Mouse (Mus musculus): ENCODE results near the gene Btbd3.
"Not testable (repeated sequence)": the region's sequence is repeated elsewhere in the genome, so short reads cannot be mapped to it uniquely, and the experiment has no call there.

Gene Btbd3

DNA sequence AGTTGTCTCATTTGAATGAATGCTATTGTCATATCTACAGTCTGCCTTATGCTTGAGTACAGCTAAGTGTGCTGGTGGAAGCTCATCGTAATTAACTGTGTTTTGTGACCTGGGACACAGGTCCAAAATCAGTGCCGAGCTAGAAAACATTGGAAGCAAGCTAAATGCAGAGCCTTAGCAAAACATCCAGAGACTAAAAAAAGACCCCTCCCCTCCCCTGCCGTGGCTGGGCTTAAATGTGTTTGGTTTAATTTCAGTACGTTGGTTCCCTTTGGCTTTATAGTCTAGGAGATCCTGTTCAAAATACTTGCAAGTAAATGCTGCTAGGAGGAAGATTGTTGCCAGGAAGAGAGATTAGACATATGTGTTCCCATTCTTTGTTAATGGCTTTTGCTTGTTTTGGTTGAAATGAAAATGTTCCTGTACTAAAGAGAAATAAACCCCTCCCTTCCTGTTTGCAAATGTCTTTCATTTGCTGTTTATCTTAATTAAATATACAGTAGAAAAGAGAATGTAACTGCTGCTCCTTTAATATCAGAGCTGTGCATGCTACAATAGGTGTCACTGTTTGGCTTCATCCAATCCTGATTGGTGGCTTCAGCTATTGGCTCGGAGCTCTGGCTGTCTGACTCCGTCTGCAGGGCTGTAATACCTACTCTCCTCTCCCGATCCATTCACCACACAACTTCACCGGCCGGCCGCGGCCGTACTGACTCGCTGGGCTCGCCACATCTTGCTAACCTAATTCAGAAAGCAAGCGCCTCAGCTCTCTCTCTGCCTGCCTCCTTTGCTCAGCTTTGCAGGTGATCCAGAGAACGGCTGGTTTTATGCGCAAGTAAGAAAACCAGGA lies 21.7 kb downstream of the Btbd3 start:
- in situ Hi-C loops (cut with MboI; ENCODE audit: low pct_unique_long_range_greater_than_20kb in 1 of 2, low sequenced_read_pairs in 2 of 2, unreplicated experiment in 1 of 2), result no loop called here

DNA sequence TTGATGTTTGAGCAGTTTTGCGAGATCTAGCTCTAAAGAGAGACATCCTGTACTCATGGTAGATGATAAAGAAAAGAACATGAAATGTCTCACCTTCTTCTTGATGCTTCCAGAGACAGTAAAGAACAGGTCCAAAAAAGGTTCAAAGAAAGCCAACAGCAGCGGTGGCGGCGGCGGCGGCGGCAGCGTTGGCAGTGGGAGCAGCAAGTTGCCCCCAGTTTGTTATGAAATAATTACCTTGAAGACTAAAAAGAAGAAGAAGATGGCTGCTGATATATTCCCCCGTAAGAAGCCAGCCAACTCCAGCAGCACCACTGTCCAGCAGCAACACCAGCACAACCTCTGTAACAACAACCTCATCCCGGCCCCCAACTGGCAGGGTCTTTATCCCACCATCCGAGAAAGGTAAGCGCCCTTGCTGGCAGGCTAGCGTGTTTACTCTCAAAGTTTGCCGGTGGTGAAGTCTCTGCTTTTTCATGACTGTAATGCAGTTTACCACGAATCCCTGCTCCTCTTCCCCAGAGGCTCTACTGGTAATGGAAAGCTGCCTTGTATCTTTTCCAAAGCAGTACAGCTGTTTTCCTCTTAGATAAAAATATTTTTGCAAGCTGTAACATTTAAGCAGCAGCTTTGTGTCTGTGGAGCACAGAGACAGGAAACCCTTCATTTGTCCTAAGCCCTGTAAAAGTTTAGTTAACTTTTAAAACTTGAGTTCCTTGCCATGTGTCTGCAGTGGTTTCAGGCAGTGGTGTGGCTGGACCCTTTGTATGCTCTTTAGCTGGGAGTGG lies 22.7 kb downstream of the Btbd3 start:
- in situ Hi-C loops (cut with MboI; ENCODE audit: low pct_unique_long_range_greater_than_20kb in 1 of 2, low sequenced_read_pairs in 2 of 2, unreplicated experiment in 1 of 2), result no loop called here

DNA sequence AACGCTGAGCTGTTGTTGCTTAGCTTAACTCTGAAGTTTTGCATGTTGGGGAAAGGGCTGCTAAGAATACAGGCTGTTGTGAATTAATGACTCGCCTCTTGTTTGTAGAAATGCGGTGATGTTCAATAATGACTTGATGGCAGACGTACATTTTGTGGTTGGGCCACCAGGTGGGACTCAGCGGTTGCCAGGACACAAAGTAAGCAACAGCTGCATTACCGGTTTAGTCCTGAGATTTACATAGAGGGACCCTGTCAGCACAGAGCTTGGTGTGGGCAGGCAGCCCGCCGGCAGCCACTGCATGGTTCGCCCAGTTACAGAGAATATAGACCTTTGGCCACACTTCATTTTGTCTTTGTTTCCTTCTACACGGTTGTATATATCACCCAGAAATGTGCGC lies 23.3 kb downstream of the Btbd3 start:
- in situ Hi-C loops (cut with MboI; ENCODE audit: low pct_unique_long_range_greater_than_20kb in 1 of 2, low sequenced_read_pairs in 2 of 2, unreplicated experiment in 1 of 2), result no loop called here

DNA sequence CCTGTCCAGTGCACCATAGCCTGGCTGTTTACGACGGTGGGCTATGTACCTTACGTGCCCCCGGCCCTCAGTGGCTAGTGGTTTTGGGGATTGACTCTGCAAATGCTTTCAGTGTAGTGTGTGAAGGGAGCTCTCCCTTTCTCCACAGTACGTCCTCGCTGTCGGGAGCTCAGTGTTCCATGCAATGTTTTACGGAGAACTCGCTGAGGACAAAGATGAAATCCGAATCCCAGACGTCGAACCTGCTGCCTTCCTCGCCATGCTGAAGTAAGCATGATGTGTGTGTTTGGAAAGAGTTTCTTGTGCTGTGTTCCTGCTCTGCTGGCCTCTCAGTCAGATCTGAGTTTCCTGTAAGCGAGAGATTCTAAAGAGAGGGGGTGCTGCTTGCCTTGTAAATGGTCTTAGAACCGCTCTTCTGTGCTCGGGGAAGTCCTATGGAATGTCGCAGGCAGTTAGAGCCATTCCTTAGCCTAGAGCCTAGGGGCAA lies 23.9 kb downstream of the Btbd3 start:
- in situ Hi-C loops (cut with MboI; ENCODE audit: low pct_unique_long_range_greater_than_20kb in 1 of 2, low sequenced_read_pairs in 2 of 2, unreplicated experiment in 1 of 2), result no loop called here

DNA sequence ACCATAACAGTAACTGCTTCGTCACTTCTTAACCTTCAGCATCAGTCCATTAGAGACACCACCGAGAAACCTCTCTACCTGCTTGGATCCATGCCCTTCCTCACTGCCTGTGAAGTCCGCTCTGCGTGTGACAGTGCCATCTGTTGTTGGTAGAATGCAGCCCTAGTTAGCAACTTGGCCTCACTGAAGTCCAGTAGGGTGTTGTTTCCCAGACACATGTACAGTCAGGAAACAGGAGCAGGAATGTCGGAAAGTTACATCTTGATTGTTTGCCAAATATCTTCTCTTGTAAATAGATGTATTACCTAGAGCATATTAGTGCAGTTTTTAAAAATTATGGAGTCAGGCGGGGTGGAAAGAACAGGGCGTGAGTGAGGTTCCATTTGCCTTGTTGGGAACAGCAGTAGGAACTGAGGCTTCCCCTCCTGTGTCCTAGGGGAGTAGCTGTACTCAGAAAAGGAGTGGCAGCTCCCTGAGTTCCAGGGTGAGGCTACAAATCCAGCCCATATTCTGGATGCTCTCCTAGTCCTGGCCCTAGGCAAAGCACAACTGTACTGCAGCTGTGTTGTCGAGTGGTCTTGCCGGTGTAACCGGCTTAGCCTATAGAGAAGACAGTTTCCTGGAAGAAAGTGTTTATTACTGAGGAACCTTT lies 25.3 kb downstream of the Btbd3 start:
- in situ Hi-C loops (cut with MboI; ENCODE audit: low pct_unique_long_range_greater_than_20kb in 1 of 2, low sequenced_read_pairs in 2 of 2, unreplicated experiment in 1 of 2), result no loop called here

DNA sequence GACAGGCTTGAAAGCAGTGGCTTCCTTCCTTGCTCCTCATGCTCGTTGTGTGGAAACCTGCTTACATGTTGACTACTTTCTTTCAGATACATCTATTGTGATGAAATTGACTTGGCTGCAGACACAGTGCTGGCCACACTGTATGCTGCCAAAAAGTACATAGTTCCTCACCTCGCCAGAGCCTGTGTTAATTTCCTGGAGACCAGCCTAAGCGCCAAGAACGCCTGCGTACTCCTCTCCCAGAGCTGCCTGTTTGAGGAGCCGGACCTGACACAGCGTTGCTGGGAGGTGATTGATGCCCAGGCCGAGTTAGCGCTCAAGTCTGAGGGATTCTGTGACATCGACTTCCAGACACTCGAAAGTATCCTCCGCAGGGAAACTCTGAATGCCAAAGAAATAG lies 27.0 kb downstream of the Btbd3 start:
- in situ Hi-C loops (cut with MboI; ENCODE audit: low pct_unique_long_range_greater_than_20kb in 1 of 2, low sequenced_read_pairs in 2 of 2, unreplicated experiment in 1 of 2), result no loop called here

DNA sequence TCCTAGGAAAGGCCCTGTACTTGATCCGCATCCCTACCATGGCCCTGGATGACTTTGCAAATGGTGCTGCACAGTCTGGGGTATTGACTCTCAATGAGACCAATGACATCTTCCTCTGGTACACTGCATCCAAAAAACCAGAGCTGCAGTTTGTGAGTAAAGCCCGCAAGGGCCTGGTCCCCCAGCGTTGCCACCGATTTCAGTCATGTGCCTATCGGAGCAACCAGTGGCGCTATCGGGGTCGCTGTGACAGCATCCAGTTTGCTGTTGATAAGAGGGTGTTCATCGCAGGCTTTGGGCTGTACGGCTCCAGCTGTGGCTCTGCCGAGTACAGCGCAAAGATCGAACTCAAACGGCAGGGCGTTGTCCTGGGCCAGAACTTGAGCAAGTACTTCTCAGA lies 27.5 kb downstream of the Btbd3 start:
- in situ Hi-C loops (cut with MboI; ENCODE audit: low pct_unique_long_range_greater_than_20kb in 1 of 2, low sequenced_read_pairs in 2 of 2, unreplicated experiment in 1 of 2), result no loop called here

DNA sequence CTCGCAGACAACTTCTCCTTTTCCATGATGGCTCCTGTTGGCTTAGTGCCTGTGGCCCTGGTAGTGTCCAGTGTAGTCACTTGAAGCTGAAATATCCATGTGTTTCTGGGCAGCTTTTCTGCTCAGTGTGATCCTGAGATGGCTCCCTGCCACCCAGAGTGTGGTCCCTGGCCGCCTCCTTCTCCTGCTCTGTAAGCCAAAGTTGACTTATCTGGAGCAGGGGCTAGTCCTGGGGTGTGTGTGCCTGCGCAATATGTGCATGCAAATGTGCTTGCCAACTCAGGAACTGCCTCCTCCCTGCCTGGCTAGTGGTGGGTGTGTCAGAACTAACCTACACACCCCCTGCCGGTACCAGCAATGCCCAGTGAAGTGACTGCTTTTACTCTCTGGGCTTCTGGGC lies 29.4 kb downstream of the Btbd3 start:
- in situ Hi-C loops (cut with MboI; ENCODE audit: low pct_unique_long_range_greater_than_20kb in 1 of 2, low sequenced_read_pairs in 2 of 2, unreplicated experiment in 1 of 2), result no loop called here

DNA sequence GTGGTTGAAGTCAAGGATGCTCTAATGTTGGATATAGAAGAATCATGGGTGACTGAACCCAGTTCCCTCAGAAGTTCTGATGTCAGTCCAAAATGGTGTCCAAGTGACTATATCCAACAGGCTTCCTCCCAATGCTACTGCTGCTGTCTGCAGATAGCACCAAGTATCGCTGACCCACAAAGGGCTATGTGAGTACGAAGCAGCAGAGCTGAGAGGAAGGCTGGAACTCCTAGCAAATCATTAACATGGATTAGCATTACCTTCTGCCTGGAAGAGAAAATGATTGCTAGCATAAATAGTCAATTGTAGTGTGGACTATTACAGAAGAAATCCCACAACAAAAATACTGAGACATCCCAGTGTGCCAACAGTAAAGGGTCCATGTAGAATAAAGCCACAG lies 33.8 kb downstream of the Btbd3 start:
- in situ Hi-C loops (cut with MboI; ENCODE audit: low pct_unique_long_range_greater_than_20kb in 1 of 2, low sequenced_read_pairs in 2 of 2, unreplicated experiment in 1 of 2), result no loop called here

DNA sequence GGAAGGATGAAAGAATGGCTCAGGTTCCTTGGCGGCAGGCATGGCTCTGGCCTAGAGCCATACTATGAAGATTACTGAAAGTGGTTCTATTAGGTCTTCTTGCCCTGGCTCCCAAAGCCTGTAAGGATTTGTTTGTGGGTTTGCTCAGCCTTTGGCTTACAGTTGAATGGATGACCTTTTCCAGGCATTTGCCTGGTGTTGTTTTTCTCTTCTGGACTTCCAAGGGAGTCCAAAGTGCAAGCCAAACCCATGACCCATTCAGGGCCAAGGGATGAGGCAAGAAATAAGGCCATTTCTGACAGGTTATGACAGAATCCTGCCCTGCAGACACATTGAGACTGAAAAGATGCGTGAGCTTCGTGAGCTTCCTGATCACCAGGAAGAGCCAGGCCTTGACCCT lies 37.9 kb downstream of the Btbd3 start:
- in situ Hi-C loops (cut with MboI; ENCODE audit: low pct_unique_long_range_greater_than_20kb in 1 of 2, low sequenced_read_pairs in 2 of 2, unreplicated experiment in 1 of 2), result no loop called here

DNA sequence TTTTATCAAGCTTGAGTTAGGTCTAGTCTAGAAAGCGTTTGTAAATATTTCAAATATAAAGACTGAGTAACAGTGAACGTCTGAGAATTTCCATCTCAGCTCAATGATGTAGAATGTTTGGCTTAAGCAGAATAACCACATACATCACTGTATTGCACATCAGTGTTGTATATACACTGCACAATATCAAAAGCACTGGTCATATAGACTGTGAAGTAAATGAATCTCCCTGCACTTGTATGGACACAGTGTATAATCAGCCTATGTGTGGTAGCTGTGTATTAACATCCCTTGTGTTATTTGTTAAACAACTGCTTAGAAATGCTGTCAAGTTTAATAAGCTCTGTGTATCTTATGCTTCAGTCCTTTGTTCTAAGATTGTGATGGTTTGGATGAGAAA lies 49.9 kb downstream of the Btbd3 start:
- in situ Hi-C loops (cut with MboI; ENCODE audit: low pct_unique_long_range_greater_than_20kb in 1 of 2, low sequenced_read_pairs in 2 of 2, unreplicated experiment in 1 of 2), result no loop called here

DNA sequence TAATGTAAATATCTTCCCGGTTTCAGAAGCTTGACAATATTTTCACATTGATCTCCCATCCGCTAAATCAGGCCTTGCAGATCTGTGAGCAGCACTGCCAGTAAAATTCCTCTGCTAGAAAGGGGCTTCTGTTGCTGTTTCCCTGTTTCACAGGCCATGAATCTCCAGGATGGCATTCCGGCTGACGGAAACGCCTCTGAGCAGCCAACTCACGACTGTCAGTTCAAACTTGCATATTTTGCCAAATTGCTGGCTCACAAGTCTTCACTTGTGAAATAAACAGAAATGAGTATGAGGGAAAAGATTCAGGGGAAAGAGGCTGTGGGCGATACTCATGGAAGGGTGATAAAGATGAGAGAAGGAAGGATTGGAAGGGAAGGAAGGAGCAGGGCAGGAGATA lies 59.3 kb downstream of the Btbd3 start:
- in situ Hi-C loops (cut with MboI; ENCODE audit: low pct_unique_long_range_greater_than_20kb in 1 of 2, low sequenced_read_pairs in 2 of 2, unreplicated experiment in 1 of 2), result no loop called here

DNA sequence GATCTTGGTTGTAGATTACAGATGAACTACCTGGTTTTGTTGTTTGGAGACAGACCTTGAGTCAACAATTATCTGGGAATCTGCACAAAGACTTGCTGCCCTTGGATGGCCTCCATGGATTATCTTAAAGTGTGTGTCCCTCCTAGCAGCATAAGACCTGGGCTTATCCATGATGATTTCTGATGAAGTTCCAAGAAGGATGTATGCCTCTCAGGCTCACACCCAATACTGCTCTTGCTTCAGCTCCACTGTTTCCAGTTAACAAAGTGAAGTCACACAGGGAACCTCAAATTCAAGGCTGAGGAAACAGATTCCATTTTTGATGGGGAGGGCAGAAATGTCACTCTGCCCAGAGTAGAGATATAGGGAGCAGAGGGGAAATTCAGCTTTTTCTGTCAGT lies 64.0 kb downstream of the Btbd3 start:
- in situ Hi-C loops (cut with MboI; ENCODE audit: low pct_unique_long_range_greater_than_20kb in 1 of 2, low sequenced_read_pairs in 2 of 2, unreplicated experiment in 1 of 2), result no loop called here

DNA sequence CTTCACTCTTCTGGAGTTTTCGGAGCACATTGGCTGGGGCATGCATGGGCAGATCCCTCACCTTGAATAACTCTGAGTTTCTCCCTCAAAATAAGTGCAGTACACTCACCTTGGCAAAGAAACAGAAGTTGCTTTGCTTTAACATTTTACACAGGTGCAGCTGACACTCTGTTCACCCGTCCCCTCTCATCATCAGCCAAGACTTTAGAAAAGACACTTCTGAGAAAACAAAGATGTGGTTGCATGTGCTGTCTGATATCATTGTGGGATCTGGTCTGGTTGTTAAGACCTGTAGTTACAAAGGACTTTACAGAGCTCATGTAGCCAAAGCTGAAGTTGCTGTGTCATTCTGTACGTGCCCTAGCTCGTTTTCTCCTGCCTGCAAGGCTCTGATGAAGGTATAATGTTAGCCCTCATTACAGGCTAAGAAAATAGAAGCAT lies 64.7 kb downstream of the Btbd3 start:
- in situ Hi-C loops (cut with MboI; ENCODE audit: low pct_unique_long_range_greater_than_20kb in 1 of 2, low sequenced_read_pairs in 2 of 2, unreplicated experiment in 1 of 2), result no loop called here

DNA sequence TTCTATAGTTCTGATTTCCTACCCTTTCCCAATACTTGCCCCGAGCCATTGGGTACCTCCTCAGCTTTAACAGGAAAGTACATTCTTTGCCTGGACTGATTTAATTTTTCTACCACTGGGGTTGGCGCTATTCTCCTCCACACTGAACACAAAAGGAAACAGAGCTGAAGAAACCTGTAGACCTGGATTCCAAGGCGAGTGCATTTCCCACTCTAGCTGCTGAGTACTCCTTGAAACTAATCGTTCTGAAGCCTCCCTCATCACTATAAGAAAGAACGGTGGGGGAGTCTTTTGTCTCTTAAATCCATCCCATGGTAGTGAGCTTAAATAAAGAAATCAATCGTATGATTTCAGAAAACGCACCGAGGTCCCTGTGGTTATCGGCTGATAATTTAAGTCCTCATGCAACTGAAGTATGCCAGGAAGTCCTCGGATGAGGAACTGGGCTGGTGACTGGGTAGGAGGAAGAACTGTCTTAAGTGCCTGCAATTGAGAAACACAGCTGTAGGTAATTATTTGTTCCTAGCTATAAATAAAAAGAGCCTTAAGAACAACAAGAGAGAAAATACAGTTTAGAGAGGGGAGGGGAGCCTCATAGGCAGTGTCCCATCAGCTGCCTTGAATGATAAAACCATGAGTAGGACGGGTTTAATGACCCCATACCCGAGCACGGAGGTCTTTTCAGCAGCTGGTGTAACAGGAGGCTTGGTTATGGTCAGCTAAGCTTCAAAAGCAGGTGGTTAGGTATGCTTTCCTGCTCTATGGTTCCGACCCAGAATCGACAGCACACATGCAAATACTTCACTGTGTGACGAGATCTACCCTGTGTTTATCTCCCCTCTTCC lies 66.1 kb downstream of the Btbd3 start:
- in situ Hi-C loops (cut with MboI; ENCODE audit: low pct_unique_long_range_greater_than_20kb in 1 of 2, low sequenced_read_pairs in 2 of 2, unreplicated experiment in 1 of 2), result no loop called here

DNA sequence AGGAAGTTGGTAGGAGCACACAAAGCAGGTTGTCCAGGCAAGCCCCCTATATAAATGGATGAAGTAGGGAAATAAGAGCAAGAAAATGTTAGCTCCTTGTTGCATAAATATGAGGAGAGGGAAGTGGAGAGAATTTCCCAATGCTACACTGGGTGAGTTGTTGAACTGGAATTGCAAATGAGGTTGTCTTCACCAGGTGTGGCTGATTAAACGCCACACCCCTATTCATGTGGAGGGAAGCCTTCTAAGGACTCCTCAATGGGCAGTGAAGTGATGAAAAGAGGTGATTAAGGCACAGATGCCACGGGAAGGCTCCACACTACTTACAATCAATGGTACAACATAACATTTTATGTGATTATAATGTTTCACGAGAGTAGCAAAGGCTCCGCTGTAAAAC lies 70.0 kb downstream of the Btbd3 start:
- in situ Hi-C loops (cut with MboI; ENCODE audit: low pct_unique_long_range_greater_than_20kb in 1 of 2, low sequenced_read_pairs in 2 of 2, unreplicated experiment in 1 of 2), result no loop called here

DNA sequence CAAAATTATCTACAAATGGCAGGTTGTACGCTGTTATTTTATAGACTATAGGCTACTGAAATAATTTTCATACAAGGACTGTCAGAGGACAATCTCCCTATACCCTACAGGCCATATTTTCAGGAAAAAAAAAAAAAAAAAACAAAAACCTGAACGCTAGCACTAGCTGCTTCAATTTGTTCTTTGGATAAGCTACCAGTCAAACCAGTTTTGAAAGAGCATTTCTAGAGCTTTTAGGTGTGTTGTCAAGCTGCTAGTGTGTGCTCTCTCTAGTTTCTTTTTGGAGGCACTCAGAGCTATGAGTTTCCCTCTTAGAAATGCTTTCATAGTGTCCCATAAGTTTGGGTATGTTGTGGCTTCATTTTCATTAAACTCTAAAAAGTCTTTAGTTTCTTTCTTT lies 77.8 kb downstream of the Btbd3 start:
- in situ Hi-C loops (cut with MboI; ENCODE audit: low pct_unique_long_range_greater_than_20kb in 1 of 2, low sequenced_read_pairs in 2 of 2, unreplicated experiment in 1 of 2), result not testable (repeated sequence)

DNA sequence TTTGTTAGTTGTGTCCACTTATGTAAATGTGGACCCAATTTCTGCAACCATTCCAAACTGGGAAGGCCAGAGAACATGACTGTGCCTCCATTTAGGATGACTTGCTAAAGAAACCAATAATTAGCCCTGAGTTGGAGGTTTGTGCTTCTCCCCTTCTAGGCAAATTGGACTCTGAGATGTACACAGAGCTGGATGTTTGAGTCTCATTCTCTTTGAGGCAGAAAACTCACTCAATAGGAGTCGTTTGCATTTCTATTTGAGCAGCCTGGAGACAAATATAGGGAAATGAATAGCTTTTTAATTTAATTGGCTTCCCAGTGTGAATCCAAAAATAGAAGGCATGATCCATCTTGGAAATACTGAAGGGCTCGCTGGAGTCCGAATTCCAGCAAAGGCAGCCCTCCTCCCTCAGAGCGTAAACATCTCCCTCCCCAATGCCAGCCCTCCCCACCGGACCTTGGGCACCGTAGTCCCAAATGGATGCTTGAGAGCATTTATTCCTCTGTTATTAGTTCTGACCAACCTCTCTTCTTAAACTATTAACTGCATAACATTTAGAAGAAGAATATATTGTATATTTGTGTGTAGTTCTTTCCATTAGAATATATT lies 81.6 kb downstream of the Btbd3 start:
- in situ Hi-C loops (cut with MboI; ENCODE audit: low pct_unique_long_range_greater_than_20kb in 1 of 2, low sequenced_read_pairs in 2 of 2, unreplicated experiment in 1 of 2), result no loop called here

Measured in mouse embryonic stem cell (cell line).